Mouse (Mus musculus): ENCODE results near the gene Gmnc. TPM values are rescaled to one million over a fixed set of nuclear protein-coding genes. Genes with fewer than 3 reads are reported as not detected.

Gmnc gene
- polyA plus RNA-seq, 1 experiment from 2014 or later, result 0.08 TPM

DNA sequence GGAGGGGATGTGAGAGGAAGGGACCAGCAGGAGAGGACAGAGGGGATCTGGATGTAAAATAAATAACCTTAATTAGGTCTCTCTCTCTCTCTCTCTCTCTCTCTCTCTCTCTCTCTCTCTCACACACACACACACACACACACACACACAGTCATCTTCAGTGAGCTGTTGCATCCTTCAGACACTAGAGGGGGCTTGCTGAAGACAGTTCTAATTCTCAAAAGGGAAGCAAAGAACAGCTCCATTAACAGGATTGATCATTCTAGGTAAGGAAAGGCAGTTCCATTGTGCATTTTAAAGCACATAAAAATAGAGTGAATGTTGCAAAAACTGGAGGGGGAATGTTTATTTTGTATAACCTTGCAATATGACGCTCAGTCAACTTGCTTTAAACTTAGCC lies 5.7 kb downstream of the Gmnc start:
- Histone ChIP-seq H3K36me3 (ENCODE audit: control insufficient read depth, insufficient read depth) (no peaks in the 10 kb centered on the region), H3K4me3 (ENCODE audit: low read length) (no peak overlapping the region), H3K27me3 (ENCODE audit: control insufficient read depth, insufficient read depth, low read length) (no peaks in the 10 kb centered on the region), H3K4me2 (ENCODE audit: low read depth, low read length) (no peak overlapping the region), H3K9ac (ENCODE audit: low read length) (no peak overlapping the region), H3K9me3 (replicated peaks; ENCODE audit: control insufficient read depth, low read length) (no peaks in the 10 kb centered on the region), H3K27ac (ENCODE audit: low read length) (no peak overlapping the region), H3K4me1 (ENCODE audit: control insufficient read depth, insufficient read depth, low read length) (no peaks in the 10 kb centered on the region)
- 74% methylated on average over 1 of the region's 1 CpGs for WGBS
- no peak for ATAC-seq (replicated peaks; ENCODE audit: extremely low read depth, insufficient read depth, low FRiP score)

- H3K9ac ChIP-seq (ENCODE audit: low read length), result no peak overlapping the region
- no peaks in the 10 kb centered on the region for H3K27me3 ChIP-seq (ENCODE audit: control insufficient read depth, insufficient read depth, low read length)
- no peak overlapping the region for H3K27ac ChIP-seq (ENCODE audit: low read length)
- no peak for ATAC-seq (replicated peaks; ENCODE audit: extremely low read depth, insufficient read depth, low FRiP score)
- H3K4me1 ChIP-seq (ENCODE audit: control insufficient read depth, insufficient read depth, low read length), result no peaks in the 10 kb centered on the region
- H3K4me2 ChIP-seq (ENCODE audit: low read depth, low read length), result no peak overlapping the region
- no peaks in the 10 kb centered on the region for H3K9me3 ChIP-seq (replicated peaks; ENCODE audit: control insufficient read depth, low read length)
- H3K36me3 ChIP-seq (ENCODE audit: control insufficient read depth, insufficient read depth), result no peaks in the 10 kb centered on the region
- 33% methylated on average over 3 of the region's 3 CpGs for WGBS
- no peak overlapping the region for H3K4me3 ChIP-seq (ENCODE audit: low read length)
Measured at GRCm38 (mm10) chr16:26982112-26982511, 9.3 kb downstream of the Gmnc start.

- H3K4me2 ChIP-seq (ENCODE audit: low read depth, low read length), result peak overlapping the region; percentile 78
- no peaks in the 10 kb centered on the region for H3K36me3 ChIP-seq (ENCODE audit: control insufficient read depth, insufficient read depth)
- H3K27me3 ChIP-seq (ENCODE audit: control insufficient read depth, insufficient read depth, low read length), result no peaks in the 10 kb centered on the region; the same call in 1 of the 2 replicates
- no peaks in the 10 kb centered on the region; the same call in 1 of the 2 replicates for H3K4me1 ChIP-seq (ENCODE audit: control insufficient read depth, insufficient read depth, low read length)
- WGBS, result 2% methylated on average over 28 of the region's 28 CpGs
- peak overlapping the region; percentile 52 for H3K9ac ChIP-seq (ENCODE audit: low read length)
- H3K27ac ChIP-seq (ENCODE audit: low read length), result no peak overlapping the region
- H3K4me3 ChIP-seq (ENCODE audit: low read length), result peak overlapping the region; percentile 47
- ATAC-seq (replicated peaks; ENCODE audit: extremely low read depth, insufficient read depth, low FRiP score), result peak; percentile 58
- H3K9me3 ChIP-seq (replicated peaks; ENCODE audit: control insufficient read depth, low read length), result no peaks in the 10 kb centered on the region
Measured at GRCm38 (mm10) chr16:26967967-26968366, 23.5 kb downstream of the Gmnc start.

GRCm38 (mm10) chr16:26966830-26967229 lies 24.6 kb downstream of the Gmnc start:
- 88% methylated on average over 2 of the region's 2 CpGs for WGBS
- Histone ChIP-seq H3K4me2 (ENCODE audit: low read depth, low read length) (no peak overlapping the region), H3K9ac (ENCODE audit: low read length) (no peak overlapping the region), H3K27ac (ENCODE audit: low read length) (no peak overlapping the region), H3K36me3 (ENCODE audit: control insufficient read depth, insufficient read depth) (no peaks in the 10 kb centered on the region), H3K4me1 (ENCODE audit: control insufficient read depth, insufficient read depth, low read length) (no peaks in the 10 kb centered on the region; the same call in 1 of the 2 replicates), H3K27me3 (ENCODE audit: control insufficient read depth, insufficient read depth, low read length) (no peaks in the 10 kb centered on the region; the same call in 1 of the 2 replicates), H3K9me3 (replicated peaks; ENCODE audit: control insufficient read depth, low read length) (no peaks in the 10 kb centered on the region), H3K4me3 (ENCODE audit: low read length) (no peak overlapping the region)
- no peak for ATAC-seq (replicated peaks; ENCODE audit: extremely low read depth, insufficient read depth, low FRiP score)

DNA sequence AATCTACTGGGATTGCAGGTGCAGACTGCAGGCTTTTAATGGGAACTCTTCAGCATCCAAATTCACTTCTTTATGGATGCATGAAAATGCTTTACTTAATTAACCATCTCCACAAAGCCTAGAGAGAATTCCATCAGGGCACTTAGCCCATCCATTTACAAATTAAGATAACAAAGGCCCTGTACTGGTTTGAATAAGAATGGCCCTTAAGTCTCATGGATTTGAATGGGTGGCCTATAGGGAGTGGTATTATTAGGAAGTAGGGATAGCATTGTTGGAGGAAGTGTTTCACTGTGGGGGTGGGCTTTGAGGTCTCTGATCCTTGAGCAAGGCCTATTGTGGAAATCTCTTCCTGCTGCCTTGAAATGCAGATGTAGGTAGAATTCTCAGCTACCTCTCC lies 29.5 kb downstream of the Gmnc start:
- H3K27me3 ChIP-seq (ENCODE audit: control insufficient read depth, insufficient read depth, low read length), result no peaks in the 10 kb centered on the region
- H3K9ac ChIP-seq (ENCODE audit: low read length), result no peak overlapping the region
- H3K4me2 ChIP-seq (ENCODE audit: low read depth, low read length), result no peak overlapping the region
- no peaks in the 10 kb centered on the region for H3K36me3 ChIP-seq (ENCODE audit: control insufficient read depth, insufficient read depth)
- H3K4me1 ChIP-seq (ENCODE audit: control insufficient read depth, insufficient read depth, low read length), result no peaks in the 10 kb centered on the region
- H3K4me3 ChIP-seq (ENCODE audit: low read length), result no peak overlapping the region
- H3K27ac ChIP-seq (ENCODE audit: low read length), result no peak overlapping the region
- no peaks in the 10 kb centered on the region for H3K9me3 ChIP-seq (replicated peaks; ENCODE audit: control insufficient read depth, low read length)
- no peak for ATAC-seq (replicated peaks; ENCODE audit: extremely low read depth, insufficient read depth, low FRiP score)

GRCm38 (mm10) chr16:26951601-26952000 lies 39.9 kb downstream of the Gmnc start:
- Histone ChIP-seq H3K4me1 (ENCODE audit: control insufficient read depth, insufficient read depth, low read length) (no peaks in the 10 kb centered on the region), H3K9ac (ENCODE audit: low read length) (no peak overlapping the region), H3K9me3 (replicated peaks; ENCODE audit: control insufficient read depth, low read length) (no peaks in the 10 kb centered on the region), H3K4me3 (ENCODE audit: low read length) (no peak overlapping the region), H3K4me2 (ENCODE audit: low read depth, low read length) (no peak overlapping the region), H3K27ac (ENCODE audit: low read length) (no peak overlapping the region), H3K36me3 (ENCODE audit: control insufficient read depth, insufficient read depth) (no peaks in the 10 kb centered on the region), H3K27me3 (ENCODE audit: control insufficient read depth, insufficient read depth, low read length) (no peaks in the 10 kb centered on the region)
- WGBS, result 85% methylated on average over 3 of the region's 3 CpGs
- ATAC-seq (replicated peaks; ENCODE audit: extremely low read depth, insufficient read depth, low FRiP score), result no peak

DNA sequence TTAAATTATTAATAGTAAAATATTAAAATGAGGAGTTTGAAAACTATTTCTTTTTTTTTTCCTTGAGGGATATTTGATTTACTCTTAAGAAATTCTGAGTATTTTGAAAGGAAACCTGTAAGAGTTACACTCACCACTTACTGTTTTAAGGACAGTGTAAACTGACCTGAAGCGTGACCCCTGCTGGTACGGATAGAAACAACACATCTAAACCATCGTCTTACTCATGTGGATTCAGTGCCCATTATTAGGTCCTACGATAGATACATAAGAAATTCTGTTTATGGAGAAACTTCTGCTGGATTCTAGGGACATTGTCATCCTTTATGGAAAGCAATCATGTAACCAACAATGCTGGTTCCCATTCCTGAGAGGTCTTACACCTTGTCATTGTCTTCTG lies 41.2 kb downstream of the Gmnc start:
- no peaks in the 10 kb centered on the region for H3K4me1 ChIP-seq (ENCODE audit: control insufficient read depth, insufficient read depth, low read length)
- ATAC-seq (replicated peaks; ENCODE audit: extremely low read depth, insufficient read depth, low FRiP score), result no peak
- no peak overlapping the region for H3K27ac ChIP-seq (ENCODE audit: low read length)
- H3K27me3 ChIP-seq (ENCODE audit: control insufficient read depth, insufficient read depth, low read length), result no peaks in the 10 kb centered on the region
- no peak overlapping the region for H3K4me2 ChIP-seq (ENCODE audit: low read depth, low read length)
- H3K4me3 ChIP-seq (ENCODE audit: low read length), result no peak overlapping the region
- WGBS, result 49% methylated on average over 4 of the region's 4 CpGs
- H3K36me3 ChIP-seq (ENCODE audit: control insufficient read depth, insufficient read depth), result no peaks in the 10 kb centered on the region
- H3K9ac ChIP-seq (ENCODE audit: low read length), result no peak overlapping the region
- no peaks in the 10 kb centered on the region for H3K9me3 ChIP-seq (replicated peaks; ENCODE audit: control insufficient read depth, low read length)

DNA sequence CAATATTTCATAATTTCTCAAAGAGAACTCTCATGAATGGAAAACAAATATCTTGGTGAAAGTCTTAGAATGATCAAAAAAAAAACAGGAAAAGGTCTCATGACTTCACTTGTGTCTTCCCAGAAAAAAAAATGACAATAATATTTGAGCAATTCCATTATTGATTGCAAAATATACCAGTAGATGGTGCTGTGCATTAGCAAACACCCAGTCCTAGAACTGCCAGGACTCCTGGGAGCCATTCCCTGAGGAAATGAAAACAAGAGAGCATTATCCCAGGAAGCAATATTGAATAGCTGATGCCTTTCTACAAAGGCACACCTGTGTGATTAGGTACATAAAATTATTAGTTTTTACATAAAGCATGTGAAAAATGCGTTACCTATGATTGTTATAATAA lies 87.5 kb downstream of the Gmnc start:
- Histone ChIP-seq H3K4me3 (ENCODE audit: low read length) (no peak overlapping the region), H3K27me3 (ENCODE audit: control insufficient read depth, insufficient read depth, low read length) (no peaks in the 10 kb centered on the region), H3K9me3 (replicated peaks; ENCODE audit: control insufficient read depth, low read length) (no peaks in the 10 kb centered on the region), H3K36me3 (ENCODE audit: control insufficient read depth, insufficient read depth) (no peaks in the 10 kb centered on the region), H3K9ac (ENCODE audit: low read length) (no peak overlapping the region), H3K27ac (ENCODE audit: low read length) (no peak overlapping the region), H3K4me1 (ENCODE audit: control insufficient read depth, insufficient read depth, low read length) (no peaks in the 10 kb centered on the region), H3K4me2 (ENCODE audit: low read depth, low read length) (no peak overlapping the region)
- no peak for ATAC-seq (replicated peaks; ENCODE audit: extremely low read depth, insufficient read depth, low FRiP score)
- 78% methylated on average over 1 of the region's 1 CpGs for WGBS

- Histone ChIP-seq H3K27ac (ENCODE audit: low read length) (no peak overlapping the region), H3K4me1 (ENCODE audit: control insufficient read depth, insufficient read depth, low read length) (no peaks in the 10 kb centered on the region), H3K9ac (ENCODE audit: low read length) (no peak overlapping the region), H3K9me3 (replicated peaks; ENCODE audit: control insufficient read depth, low read length) (no peaks in the 10 kb centered on the region), H3K27me3 (ENCODE audit: control insufficient read depth, insufficient read depth, low read length) (no peaks in the 10 kb centered on the region), H3K4me3 (ENCODE audit: low read length) (no peak overlapping the region), H3K36me3 (ENCODE audit: control insufficient read depth, insufficient read depth) (no peaks in the 10 kb centered on the region), H3K4me2 (ENCODE audit: low read depth, low read length) (no peak overlapping the region)
- ATAC-seq (replicated peaks; ENCODE audit: extremely low read depth, insufficient read depth, low FRiP score), result no peak
- 8% methylated on average over 4 of the region's 4 CpGs for WGBS
Measured at GRCm38 (mm10) chr16:26901471-26901870, 90.0 kb downstream of the Gmnc start.

- H3K27me3 ChIP-seq (ENCODE audit: control insufficient read depth, insufficient read depth, low read length), result no peaks in the 10 kb centered on the region
- ATAC-seq (replicated peaks; ENCODE audit: extremely low read depth, insufficient read depth, low FRiP score), result no peak
- H3K4me1 ChIP-seq (ENCODE audit: control insufficient read depth, insufficient read depth, low read length), result no peaks in the 10 kb centered on the region
- H3K36me3 ChIP-seq (ENCODE audit: control insufficient read depth, insufficient read depth), result no peaks in the 10 kb centered on the region
- H3K27ac ChIP-seq (ENCODE audit: low read length), result no peak overlapping the region
- WGBS, result 50% methylated on average over 4 of the region's 4 CpGs
- H3K9ac ChIP-seq (ENCODE audit: low read length), result no peak overlapping the region
- H3K9me3 ChIP-seq (replicated peaks; ENCODE audit: control insufficient read depth, low read length), result no peaks in the 10 kb centered on the region
- no peak overlapping the region for H3K4me2 ChIP-seq (ENCODE audit: low read depth, low read length)
- no peak overlapping the region for H3K4me3 ChIP-seq (ENCODE audit: low read length)
Measured at GRCm38 (mm10) chr16:26886337-26886736, 105.1 kb downstream of the Gmnc start.

Data from heart, embryonic 16.5 days (tissue).